Mouse (Mus musculus) MN1 (cell line): ENCODE measurements around the gene Arntl.
A peak's percentile ranks its signal among the peaks of the same experiment; 100 is the strongest.

ENCODE experiments used
- DNase-seq: peaks from one replicate; pipeline ENCODE4 v3.0.0-alpha.2; 2016; ENCODE audit warnings: low spot score

The Arntl gene

DNA sequence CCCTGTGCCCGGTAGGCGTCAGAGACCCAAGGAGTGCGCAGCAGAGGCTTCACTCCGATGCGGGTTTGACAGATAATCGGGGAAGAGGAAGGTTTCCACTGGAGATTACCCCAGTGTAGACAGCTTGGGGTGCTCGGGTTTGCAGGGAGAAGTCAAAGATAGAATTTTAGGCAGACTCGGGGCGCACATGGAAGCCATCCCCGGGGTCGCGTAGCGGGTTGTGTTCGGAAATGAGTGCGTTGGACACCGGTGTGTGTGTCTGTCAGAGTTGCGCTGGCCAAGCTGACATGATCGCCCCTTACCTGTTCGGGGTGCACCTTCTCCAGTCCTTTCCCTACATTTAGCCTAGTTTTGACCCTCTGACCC lies 1.1 kb downstream of the Arntl start:
- DNase-seq, result no peak

DNA sequence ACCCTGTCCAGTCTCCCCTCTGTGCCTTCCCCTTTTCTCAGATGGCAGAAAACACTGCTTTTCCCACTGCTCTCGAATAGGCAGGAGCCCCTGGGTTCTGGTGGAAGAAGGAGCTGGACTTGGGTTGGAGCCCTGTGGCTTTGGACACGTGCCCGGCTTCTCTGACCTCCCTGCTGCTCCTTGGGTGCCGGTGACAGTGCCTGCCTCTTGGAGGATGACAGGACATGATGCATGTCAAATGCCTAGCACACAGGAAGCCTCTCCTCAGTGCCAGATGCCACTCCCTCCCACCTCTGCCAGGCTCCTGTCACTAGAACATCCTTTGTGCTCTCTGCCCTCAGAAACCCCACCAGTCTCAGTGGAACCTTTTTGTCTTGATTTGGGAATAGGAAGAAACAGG lies 3.2 kb downstream of the Arntl start:
- peak; percentile 63 for DNase-seq

DNA sequence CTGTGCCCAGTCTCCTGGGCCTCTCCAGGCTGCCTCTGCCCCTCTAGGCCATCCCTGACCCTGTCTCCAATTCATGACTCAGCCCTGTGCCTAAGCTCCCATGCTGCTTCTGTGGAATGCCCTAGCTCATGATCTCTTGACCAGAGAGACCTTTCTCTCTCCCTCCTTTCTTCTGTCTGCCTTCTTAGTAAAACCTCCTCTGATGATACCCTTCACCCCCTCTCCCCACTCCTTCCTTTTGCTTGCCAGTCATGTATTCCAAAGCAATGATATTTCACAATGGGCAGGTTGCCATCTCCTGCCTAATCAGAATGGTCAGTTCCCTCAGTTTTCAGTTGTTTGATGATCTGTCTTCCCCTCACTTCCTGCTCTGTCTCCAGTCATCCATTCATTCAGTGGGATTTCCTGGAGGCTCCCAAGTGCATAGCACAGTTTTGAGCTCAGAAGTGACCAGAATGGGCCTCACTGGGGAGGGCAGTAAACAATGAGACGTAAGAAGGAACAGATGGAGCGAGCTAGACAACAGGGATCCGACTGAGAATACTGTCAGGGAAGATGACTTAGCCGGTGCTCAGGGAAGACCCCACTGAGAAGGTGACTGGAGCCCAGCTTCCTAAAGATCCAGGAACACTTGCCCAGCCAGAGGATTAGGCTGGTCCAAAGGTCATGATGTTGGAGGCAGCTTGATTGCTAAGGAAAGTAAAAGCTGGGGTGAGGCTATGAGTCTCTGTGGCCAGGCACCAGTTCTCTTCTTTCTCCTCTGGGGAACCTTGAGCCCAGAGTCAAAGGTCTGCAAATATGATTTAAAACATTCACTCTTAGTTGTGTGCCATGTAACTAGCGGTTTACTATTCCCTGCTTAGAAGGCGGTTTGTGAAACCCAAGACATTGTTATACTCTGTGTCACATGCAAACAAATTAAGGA lies 7.2 kb downstream of the Arntl start:
- no peak for DNase-seq

DNA sequence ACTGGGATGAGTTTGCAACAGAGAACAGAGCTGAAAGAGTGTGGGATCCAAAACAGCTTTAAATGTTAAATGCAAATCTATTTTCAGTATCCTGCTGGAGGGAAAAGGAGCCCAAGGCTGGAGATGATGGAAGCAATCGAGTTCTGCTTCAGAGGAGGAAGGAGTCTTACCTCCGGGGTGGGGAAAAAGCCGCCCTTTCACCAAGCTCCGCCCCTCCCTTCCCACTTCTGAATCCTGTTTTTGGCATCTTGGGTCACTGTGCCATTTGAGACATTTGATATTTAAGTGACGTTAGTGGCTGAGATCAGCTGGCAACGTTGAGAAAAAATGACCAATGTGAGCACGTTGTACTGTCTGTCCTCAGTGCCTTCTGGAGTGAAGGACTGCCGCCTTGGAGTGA lies 8.9 kb downstream of the Arntl start:
- DNase-seq, result no peak

DNA sequence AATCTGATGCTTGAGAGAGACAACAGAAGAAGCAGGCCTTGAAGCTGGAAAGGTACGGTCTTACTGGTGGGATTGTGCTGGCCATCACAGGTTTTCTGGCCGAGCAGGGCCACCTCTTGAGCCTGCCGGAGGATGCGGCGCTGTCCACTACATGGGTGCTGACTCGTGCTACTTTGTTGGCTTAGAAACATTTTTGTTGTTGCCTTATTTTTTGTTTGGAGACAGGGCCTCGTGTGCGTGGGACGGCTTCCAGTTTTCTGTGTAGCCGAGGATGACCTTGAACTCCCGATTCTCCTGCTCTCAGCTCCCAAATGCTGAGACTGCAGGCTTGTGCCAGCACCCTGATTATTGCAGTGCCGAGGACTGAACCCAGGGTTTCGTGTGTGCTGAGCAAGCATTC lies 12.2 kb downstream of the Arntl start:
- DNase-seq, result no peak

DNA sequence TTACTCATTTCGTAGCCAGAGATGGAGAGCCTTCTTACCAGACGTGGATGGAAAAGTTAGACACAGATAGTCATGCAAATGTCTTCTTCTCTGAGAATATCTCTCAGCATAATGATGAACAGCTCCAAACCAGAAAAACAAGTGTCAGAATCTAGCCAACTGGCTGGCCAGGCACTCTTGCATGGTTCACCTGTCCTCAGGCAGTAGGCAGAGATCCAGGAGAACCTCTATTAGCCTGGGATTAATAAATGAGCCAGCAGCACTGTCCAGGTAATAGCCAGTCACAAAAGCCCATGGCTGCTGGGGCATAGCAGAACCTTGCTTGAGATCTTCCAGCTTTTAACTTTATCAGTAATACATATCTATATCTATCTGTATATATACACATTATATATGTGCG lies 12.6 kb downstream of the Arntl start:
- no peak for DNase-seq

DNA sequence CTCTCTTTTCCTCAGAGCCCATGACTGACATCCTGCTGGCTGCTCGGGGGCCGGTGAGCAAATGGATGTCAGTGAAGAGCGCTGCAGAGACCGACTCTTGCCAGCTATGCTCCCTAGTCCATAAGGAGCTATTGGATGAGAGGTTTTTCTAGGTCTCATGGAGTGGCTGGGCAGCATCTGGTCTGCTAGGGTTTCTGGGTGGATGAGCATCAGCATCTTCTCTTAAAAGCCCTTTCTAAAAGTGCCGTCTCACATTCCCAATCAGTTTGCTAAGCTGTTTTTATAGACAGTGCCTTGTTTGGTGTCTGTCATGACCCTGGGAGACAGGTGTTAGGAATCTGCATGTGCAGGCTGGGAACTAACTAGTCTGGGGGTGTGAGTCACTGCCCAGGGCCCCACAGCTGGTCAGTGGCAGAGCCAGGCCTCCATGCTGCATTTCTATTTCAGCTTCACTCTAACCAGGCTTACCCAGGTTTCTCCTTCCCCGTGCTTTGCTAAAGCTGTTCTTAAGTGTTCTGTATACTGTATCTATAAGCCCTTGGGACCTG lies 13.5 kb downstream of the Arntl start:
- DNase-seq, result peak; percentile 46

DNA sequence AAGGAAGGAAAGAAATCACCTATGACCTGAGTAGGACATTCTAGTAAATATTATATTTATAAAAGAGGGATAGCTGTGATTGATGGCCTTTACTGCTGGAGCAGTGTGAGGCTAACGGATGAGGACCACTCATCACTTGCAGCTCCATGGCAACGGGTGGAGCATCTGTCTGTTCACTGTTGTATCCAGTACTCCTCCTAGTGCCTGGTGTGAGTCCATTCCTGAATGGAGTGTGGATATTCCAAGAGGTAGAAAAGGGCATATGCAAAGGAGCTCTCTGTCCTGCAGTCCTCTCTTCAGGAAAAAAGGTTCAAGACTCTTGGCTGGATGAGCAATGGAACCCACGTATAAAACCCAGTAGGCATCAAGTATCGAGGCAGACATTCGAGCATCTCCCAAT lies 15.6 kb downstream of the Arntl start:
- DNase-seq, result no peak

DNA sequence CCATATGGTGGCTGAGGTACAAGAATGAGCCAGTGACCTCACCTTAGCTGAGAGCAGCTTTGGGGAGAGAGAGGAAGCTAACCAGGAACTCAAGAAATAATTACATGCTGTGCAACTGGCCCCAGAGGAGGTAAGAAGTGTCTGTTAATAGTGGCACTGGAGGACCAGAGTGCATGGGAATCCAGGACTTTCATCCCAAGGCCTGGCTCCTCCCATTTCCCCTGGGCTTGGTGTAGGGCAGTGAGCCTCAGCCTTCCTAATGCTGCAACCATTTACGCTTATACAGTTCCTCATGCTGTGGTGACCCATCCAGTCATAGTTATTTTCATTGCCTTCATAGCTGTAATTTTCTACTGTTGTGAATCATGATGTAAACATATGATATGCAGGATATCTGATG lies 17.4 kb downstream of the Arntl start:
- no peak for DNase-seq

DNA sequence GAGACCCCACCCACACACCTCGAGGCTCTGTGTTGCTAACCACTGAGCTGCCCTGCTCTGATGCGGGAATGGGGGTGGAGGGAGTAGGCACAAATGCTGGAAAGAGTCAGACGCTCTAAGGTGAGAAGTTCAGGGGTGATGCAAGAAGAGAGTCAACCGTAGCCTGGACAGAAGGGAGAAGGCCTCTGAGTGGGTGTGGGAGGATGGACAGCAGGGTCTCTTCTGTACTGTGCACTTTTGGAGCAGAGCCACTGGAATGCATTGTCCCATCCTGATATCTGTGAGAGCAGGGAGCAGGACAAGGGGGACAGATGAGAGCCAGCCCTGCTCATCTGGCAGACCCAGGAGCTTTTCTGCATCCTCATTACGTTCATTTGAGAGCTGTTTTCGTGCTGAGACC lies 21.2 kb downstream of the Arntl start:
- no peak for DNase-seq

DNA sequence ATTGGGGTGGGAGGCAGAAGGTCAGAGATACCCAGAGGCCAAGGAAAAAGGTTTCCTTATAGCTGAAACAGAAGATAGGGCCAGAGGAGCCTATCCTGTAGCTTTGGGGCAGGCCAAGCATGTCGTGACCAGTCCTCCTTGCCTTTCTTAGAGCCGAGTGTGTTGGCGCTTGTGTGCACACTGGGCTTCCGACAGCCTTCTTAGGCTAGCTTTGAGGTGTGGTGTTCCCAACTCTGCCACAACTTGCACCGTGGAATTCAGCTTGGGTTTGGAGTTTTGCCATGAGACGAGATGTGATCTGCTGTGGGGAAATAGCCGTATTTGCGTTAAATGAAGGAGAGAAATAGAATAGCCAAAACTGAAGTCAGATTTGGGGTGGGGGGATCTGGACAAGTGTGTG lies 28.9 kb downstream of the Arntl start:
- DNase-seq, result no peak

DNA sequence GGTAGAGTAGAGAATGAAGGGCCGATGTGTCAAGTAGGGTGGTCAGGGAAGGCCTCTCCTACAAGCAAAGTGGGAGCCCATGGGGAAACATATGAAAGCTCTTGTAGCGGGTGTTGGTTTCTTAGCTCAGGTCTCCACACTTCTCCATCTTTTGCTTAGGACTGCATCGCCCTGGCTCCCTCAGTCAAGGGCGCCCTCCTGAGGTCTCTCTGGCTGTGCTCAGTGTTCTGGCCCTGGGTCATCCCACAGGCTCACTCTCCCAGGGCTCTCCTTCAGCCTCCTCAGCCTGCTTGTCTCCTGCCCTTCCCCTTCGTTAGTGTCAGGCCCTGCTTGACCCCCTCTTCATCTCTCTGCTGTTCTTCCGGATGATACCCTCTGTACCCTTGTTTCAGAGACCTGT lies 31.1 kb downstream of the Arntl start:
- DNase-seq, result peak; percentile 40

DNA sequence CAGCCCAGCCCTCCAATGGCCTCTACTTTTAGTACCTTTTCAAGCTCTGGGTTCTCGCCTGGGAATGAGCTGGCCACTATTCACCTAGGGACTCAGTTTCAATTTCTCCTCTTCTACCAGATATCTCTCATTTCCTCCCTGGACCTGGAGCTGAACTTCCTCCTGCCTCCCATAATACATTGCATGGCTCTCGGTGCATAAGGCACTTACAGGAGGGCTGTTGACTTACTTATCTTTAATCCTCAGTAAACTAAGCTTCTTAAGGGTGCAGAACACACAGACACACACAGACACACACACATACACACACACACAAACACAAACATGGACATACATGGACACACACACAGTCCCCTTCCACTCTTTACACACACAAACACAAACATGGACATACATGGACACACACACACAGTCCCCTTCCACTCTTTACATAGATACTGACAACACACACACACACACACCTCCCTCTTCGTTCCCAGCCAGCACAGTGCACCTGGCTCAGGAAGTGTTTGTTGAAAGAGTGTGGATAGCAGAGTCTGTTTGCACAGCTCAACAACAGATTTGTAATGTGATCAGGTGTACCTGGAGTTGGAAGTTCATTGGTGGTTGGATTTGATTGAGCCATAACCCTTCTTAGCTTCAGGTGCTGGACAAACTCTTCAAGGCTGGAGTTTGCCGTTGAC lies 32.3 kb downstream of the Arntl start:
- no peak for DNase-seq

DNA sequence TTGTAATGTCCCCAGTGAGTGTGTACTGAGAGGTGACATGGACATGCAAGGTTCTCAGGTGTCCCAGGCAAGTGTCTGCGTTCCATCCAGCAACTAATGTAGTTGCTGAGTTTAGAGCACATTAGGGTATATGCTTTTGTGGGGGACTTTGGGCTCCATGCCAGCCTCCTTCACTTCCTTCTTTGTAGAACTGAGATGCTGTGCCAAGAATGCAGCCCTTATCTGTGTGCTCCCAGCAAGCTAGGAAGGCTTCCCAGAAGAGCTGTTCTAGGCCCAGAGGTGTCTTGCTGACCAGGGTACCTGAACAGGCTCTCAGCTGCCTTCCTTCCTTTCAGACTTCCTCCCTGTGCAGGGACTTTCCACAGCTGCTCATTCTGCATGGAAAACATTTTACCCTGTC lies 33.2 kb downstream of the Arntl start:
- no peak for DNase-seq

DNA sequence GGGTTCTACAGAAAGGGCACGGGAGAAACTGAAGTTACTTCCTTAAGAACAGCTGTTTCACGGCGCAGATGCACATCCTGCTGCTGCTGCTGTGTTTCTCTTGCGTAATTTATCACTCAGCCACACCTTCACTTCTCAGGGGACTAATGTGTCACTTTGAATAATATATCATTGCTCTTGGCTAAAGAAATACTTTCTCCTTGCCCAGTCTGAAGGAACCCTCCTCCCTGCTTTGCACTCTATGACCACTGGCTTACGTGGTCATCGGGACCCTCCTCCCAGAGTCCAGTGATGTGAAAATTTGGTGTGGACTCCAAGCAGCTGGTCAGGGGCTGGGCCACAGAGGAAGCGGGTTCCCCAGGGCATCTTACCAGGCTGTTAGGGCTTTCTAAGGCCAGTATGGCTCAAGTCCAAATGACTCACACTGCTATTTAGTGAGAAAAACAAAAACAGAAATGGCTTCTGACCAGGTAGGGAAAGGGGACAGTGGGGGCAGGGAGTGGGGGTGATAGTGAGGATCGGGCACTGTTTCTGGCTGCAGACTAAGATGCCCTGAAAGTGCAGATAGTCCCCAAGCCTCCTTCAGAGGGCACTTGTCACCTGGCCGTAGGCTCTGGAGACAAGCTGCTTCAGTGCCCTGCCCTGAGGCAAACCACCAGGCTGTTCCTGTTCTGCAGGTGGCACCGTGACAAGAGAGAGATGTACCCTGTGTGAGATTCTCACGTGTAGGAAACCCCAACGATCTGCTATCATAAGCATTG lies 34.8 kb downstream of the Arntl start:
- peak; percentile 85 for DNase-seq

DNA sequence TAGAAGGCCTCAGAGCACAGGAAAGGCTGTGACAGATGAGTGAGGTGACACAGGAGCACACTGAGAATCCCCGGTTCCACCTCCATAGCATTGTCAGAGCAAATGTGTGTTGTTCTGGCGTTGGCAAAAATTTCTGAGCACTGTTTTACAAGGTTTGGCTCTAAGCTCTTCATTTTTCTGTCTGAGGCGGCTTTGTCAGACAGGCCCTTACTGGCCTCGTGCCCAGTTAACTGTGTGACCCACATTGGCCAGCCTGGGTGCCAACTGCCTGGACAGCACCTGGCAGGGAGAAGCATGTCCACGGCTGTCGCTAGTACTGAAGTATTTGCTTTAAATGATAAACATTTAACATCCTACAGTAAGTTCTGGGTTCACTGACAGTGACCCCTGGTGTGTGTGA lies 35.4 kb downstream of the Arntl start:
- peak; percentile 77 for DNase-seq

DNA sequence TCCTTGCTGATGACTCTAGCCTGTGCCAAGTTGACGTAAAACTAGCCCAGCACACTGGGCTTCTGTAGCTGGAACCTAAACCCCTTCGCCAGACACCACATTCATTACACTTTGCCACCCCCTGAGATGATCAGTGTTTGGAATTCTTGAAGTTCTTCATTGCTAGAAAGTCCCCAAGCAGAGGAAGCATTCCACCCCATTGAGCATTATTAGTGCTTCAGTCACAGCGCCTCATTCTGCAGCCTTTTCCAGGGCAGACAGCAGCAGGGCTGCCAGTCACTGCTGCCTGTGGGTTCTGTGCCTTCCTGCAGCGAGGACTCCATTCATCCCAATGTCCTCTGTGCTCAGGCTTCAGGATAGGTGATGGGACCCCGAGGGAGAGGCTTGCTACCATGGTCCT lies 37.9 kb downstream of the Arntl start:
- DNase-seq, result no peak

DNA sequence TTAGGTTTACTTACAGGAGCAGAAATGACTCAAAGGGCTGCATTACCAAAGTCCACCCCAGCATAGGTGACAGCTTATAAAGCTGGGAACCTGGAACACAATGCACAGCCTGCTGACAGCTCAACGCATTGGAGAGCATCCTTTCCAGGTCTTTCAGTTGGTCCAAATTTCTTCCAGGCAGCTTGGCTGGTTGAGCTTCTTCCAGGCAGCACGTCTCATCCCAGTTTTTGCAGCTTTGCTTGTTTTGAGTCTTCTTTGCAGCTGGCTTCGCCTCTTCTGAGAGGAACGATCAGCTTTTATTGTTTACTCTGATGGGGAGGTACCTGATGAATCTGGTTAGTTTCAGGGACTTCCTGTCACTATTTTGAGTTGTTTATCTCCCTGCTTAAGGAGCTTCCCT lies 39.2 kb downstream of the Arntl start:
- DNase-seq, result no peak

DNA sequence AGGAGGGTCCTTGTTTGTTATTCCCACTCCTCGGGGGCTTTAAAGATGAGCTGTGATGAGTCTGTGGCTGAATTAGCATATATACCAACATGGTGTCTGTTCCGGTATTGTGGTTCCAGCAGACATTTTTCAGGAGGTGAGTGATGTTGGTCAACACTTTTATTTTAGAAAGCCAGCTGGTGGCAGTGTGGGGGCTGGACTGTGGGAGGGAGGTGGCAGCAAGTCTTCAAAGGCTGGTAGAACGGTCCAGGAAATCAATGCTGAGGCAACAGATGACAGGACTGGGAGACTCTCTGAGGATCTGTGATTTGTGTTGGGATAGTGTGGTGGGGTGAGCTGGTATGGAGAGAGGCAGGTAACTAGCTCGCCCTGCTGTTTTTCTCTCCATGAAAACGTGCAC lies 39.9 kb downstream of the Arntl start:
- no peak for DNase-seq

DNA sequence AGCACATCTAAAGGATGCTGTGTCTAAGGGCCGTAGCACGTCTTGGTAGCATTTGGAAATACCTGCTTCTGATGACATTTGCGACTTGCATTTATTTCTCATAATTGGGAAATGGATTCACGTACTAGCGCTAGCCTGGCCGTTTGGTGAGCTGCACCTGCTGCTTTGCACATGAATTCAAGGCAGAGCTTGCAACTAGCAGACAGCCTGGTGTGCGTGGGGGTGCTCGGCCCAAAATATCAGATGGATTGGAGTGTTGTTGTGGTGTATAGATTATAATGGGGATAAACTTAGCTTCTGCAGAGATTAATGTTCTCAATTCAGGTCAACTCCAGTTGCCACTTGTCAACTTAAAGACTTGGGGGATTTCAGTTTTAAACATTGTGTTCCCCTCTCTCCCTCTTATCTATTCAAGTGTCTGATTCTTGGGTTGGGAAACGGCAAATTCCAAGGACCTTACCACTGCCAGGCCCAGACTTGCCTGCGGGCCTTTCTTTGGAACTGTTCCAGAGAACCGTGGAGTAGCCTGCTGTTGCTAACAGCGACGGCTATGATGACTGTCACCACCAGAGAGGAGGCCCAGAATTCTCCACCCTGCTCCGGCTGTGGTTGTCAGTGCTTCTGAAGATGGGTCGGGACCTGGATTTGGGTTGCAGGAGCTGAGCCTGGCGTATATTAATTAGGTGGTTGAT lies 42.0 kb downstream of the Arntl start:
- peak; percentile 81 for DNase-seq

DNA sequence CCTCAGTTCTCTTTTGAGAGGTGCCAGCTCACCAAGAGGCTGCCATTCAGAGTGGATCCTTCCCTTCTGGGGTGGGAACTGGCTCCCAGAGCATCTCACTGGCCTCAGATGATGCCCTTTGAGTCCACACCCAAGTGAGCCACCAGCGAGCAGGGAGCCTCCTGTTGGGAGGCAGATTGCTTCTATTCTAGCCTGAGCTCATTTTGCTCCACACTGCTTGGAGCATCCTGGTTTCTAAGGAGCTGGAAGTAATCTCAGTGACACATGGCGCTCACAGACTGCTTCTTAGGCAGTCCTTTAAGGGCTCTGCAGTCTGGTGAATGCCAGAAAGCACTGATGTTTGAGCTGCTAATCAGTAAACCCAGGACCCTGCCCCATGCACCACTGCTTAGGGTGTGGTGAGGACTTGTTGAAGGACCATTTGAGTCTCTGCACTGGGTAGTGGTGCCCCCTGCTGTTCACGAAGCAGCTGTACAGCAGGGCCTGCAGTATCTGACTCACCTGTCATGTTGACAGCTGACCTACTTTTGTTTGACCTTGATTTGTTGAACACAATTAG lies 43.2 kb downstream of the Arntl start:
- DNase-seq, result peak; percentile 90

DNA sequence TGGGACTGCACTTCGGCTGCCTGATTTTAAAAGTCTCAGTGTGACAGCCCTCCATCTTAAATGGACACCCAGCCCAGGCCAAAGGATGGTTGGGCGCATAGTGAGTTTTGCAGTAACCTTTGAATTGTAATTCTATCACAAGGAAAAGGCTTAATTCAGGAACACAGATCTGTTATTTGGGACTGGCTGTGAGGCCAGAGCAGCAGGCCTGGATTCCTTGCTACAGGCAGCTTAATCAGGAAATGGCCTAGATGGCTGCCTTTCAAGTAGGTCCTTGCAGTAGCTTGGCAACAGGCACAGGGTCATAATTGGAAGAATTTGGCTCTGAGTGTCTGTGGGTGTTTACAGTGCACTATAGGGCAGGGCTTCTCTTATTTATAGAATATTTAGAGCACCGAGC lies 43.7 kb downstream of the Arntl start:
- peak; percentile 93 for DNase-seq
